Mouse (Mus musculus): ENCODE results near the gene Trim9. TPM values are rescaled to one million over a fixed set of nuclear protein-coding genes. Genes with fewer than 3 reads are reported as not detected.

Gene Trim9
- polyA plus RNA-seq, 1 experiment = not detected

DNA sequence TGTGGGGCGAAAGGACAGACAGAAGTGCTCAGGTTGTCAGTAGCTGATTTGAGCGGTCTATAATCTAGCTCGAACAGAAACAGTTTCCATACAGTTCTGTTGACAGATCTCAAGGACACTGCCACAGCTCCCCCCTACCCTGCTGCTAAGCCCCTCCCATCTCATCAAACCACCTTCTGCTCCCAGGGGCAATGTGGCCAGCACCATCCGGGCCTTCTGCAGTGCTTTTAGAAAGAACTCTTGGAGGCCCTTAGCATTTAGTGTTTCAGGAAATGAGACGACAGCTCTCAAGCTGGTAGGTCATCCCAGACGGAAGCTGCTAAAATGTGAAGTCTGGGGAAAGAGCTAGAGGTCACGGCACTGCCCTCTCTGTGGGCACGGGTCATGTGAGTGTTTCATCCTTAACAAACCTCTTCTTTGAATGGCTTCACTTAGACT lies 80.9 kb downstream of the Trim9 start:
- H3K27ac ChIP-seq (ENCODE audit: control insufficient read depth, insufficient read depth, low read depth, low read length, poor library complexity) = no peak overlapping the region
- peaks cover 5% of the 10 kb centered on the region for H3K4me1 ChIP-seq (ENCODE audit: control insufficient read depth, insufficient read depth, low read length)
- TF ChIP-seq POLR2A (IDR thresholded peaks at IDR 0.05; ENCODE audit: borderline replicate concordance, control insufficient read depth, low read depth, low read length) (no peak), CTCF (IDR thresholded peaks at IDR 0.05; ENCODE audit: control insufficient read depth, insufficient read depth, low read length) (no peak)
- WGBS = 21% methylated on average over 8 of the region's 8 CpGs
- no peak overlapping the region for H3K4me3 ChIP-seq (replicated peaks; ENCODE audit: control insufficient read depth, low read depth, low read length)

GRCm38 (mm10) chr12:70263721-70264120 lies 83.7 kb downstream of the Trim9 start:
- WGBS = 78% methylated on average over 7 of the region's 7 CpGs
- Histone ChIP-seq H3K4me3 (replicated peaks; ENCODE audit: control insufficient read depth, low read depth, low read length) (no peak overlapping the region), H3K4me1 (ENCODE audit: control insufficient read depth, insufficient read depth, low read length) (peaks cover 5% of the 10 kb centered on the region), H3K27ac (ENCODE audit: control insufficient read depth, insufficient read depth, low read depth, low read length, poor library complexity) (no peak overlapping the region)
- TF ChIP-seq POLR2A (IDR thresholded peaks at IDR 0.05; ENCODE audit: borderline replicate concordance, control insufficient read depth, low read depth, low read length) (no peak), CTCF (IDR thresholded peaks at IDR 0.05; ENCODE audit: control insufficient read depth, insufficient read depth, low read length) (no peak)

- Histone ChIP-seq H3K4me3 (replicated peaks; ENCODE audit: control insufficient read depth, low read depth, low read length) (no peak overlapping the region), H3K27ac (ENCODE audit: control insufficient read depth, insufficient read depth, low read depth, low read length, poor library complexity) (no peak overlapping the region), H3K4me1 (ENCODE audit: control insufficient read depth, insufficient read depth, low read length) (no peaks in the 10 kb centered on the region; the same call in 1 of the 2 replicates)
- 86% methylated on average over 17 of the region's 17 CpGs for WGBS
- TF ChIP-seq CTCF (IDR thresholded peaks at IDR 0.05; ENCODE audit: control insufficient read depth, insufficient read depth, low read length) = no peak
- TF ChIP-seq POLR2A (IDR thresholded peaks at IDR 0.05; ENCODE audit: borderline replicate concordance, control insufficient read depth, low read depth, low read length) = no peak
Observed at GRCm38 (mm10) chr12:70262271-70262953, 85.0 kb downstream of the Trim9 start.

GRCm38 (mm10) chr12:70251210-70251884 lies 96.1 kb downstream of the Trim9 start:
- TF ChIP-seq POLR2A (IDR thresholded peaks at IDR 0.05; ENCODE audit: borderline replicate concordance, control insufficient read depth, low read depth, low read length) = no peak
- no peak for TF ChIP-seq CTCF (IDR thresholded peaks at IDR 0.05; ENCODE audit: control insufficient read depth, insufficient read depth, low read length)
- Histone ChIP-seq H3K4me1 (ENCODE audit: control insufficient read depth, insufficient read depth, low read length) (peaks cover 2% of the 10 kb centered on the region; the same call in 1 of the 2 replicates), H3K27ac (ENCODE audit: control insufficient read depth, insufficient read depth, low read depth, low read length, poor library complexity) (peak overlapping the region; percentile 55; the same call in 1 of the 2 replicates), H3K4me3 (replicated peaks; ENCODE audit: control insufficient read depth, low read depth, low read length) (peak overlapping the region; percentile 4)
- WGBS = 22% methylated on average over 15 of the region's 15 CpGs

- Histone ChIP-seq H3K4me1 (ENCODE audit: control insufficient read depth, insufficient read depth, low read length) (peaks cover 2% of the 10 kb centered on the region; the same call in 1 of the 2 replicates), H3K27ac (ENCODE audit: control insufficient read depth, insufficient read depth, low read depth, low read length, poor library complexity) (no peak overlapping the region), H3K4me3 (replicated peaks; ENCODE audit: control insufficient read depth, low read depth, low read length) (no peak overlapping the region)
- 90% methylated on average over 10 of the region's 10 CpGs for WGBS
- no peak for TF ChIP-seq POLR2A (IDR thresholded peaks at IDR 0.05; ENCODE audit: borderline replicate concordance, control insufficient read depth, low read depth, low read length)
- no peak for TF ChIP-seq CTCF (IDR thresholded peaks at IDR 0.05; ENCODE audit: control insufficient read depth, insufficient read depth, low read length)
Observed at GRCm38 (mm10) chr12:70249616-70250157, 97.7 kb downstream of the Trim9 start.

GRCm38 (mm10) chr12:70247683-70248474 lies 99.5 kb downstream of the Trim9 start:
- H3K4me1 ChIP-seq (ENCODE audit: control insufficient read depth, insufficient read depth, low read length) = peaks cover 2% of the 10 kb centered on the region; the same call in 1 of the 2 replicates
- H3K27ac ChIP-seq (ENCODE audit: control insufficient read depth, insufficient read depth, low read depth, low read length, poor library complexity) = no peak overlapping the region
- H3K4me3 ChIP-seq (replicated peaks; ENCODE audit: control insufficient read depth, low read depth, low read length) = no peak overlapping the region

GRCm38 (mm10) chr12:70242550-70242949 lies 104.9 kb downstream of the Trim9 start:
- TF ChIP-seq POLR2A (IDR thresholded peaks at IDR 0.05; ENCODE audit: borderline replicate concordance, control insufficient read depth, low read depth, low read length) = no peak
- TF ChIP-seq CTCF (IDR thresholded peaks at IDR 0.05; ENCODE audit: control insufficient read depth, insufficient read depth, low read length) = no peak
- Histone ChIP-seq H3K27ac (ENCODE audit: control insufficient read depth, insufficient read depth, low read depth, low read length, poor library complexity) (no peak overlapping the region), H3K4me3 (replicated peaks; ENCODE audit: control insufficient read depth, low read depth, low read length) (no peak overlapping the region), H3K4me1 (ENCODE audit: control insufficient read depth, insufficient read depth, low read length) (peaks cover 4% of the 10 kb centered on the region)
- 81% methylated on average over 7 of the region's 7 CpGs for WGBS

More at GRCm38 (mm10) chr12:70247683-70248474, 99.5 kb downstream of the Trim9 start:
- 75% methylated on average over 15 of the region's 15 CpGs for WGBS
- no peak for TF ChIP-seq CTCF (IDR thresholded peaks at IDR 0.05; ENCODE audit: control insufficient read depth, insufficient read depth, low read length)
- TF ChIP-seq POLR2A (IDR thresholded peaks at IDR 0.05; ENCODE audit: borderline replicate concordance, control insufficient read depth, low read depth, low read length) = no peak
